Mouse (Mus musculus): ENCODE data around the gene Urod.

The Urod gene

GRCm38 (mm10) chr4:116999513-117000154, 5.4 kb upstream of the Urod start:
- in situ Hi-C loops (cut with MboI; ENCODE audit: unreplicated experiment in 2 of 2), result loop anchor here (5.0 to 25.0 kb wide), 5 partner anchors 143 to 862 kb away; partner anchors contain the start of genes Ccdc163 (in 1 of the 2) and Mmachc (in 1 of the 2)

- in situ Hi-C loops (cut with MboI; ENCODE audit: unreplicated experiment in 2 of 2), result loop anchor here (5.0 to 25.0 kb wide), 5 partner anchors 147 to 858 kb away; partner anchors contain the start of genes Ccdc163 (in 1 of the 2) and Mmachc (in 1 of the 2)
These were observed 1.6 kb upstream of the Urod start for GRCm38 (mm10) chr4:116995798-116996135.

GRCm38 (mm10) chr4:116995131-116995797, 1.1 kb upstream of the Urod start, which contains the start of gene Hectd3:
TSS of gene Hectd3 (plus strand) at chr4:116995317.
- in situ Hi-C loops (cut with MboI; ENCODE audit: unreplicated experiment in 2 of 2), result loop anchor here (5.0 to 25.0 kb wide), 5 partner anchors 147 to 858 kb away; partner anchors contain the start of genes Ccdc163 (in 1 of the 2) and Mmachc (in 1 of the 2)

GRCm38 (mm10) chr4:116991366-116991765, 2.8 kb downstream of the Urod start:
- in situ Hi-C loops (cut with MboI; ENCODE audit: unreplicated experiment in 2 of 2), result loop anchor here (5.0 to 25.0 kb wide), 8 partner anchors 146 to 854 kb away; partner anchors contain the start of genes Ccdc163 (in 1 of the 2) and Mmachc (in 1 of the 2)

- in situ Hi-C loops (cut with MboI; ENCODE audit: unreplicated experiment in 2 of 2), result loop anchor here (5.0 to 25.0 kb wide), 8 partner anchors 148 to 852 kb away; partner anchors contain the start of genes Ccdc163 (in 1 of the 2) and Mmachc (in 1 of the 2)
These were observed 4.5 kb downstream of the Urod start for GRCm38 (mm10) chr4:116989731-116990130.

GRCm38 (mm10) chr4:116987122-116987456, 7.1 kb downstream of the Urod start:
- in situ Hi-C loops (cut with MboI; ENCODE audit: unreplicated experiment in 2 of 2), result loop anchor here in 1 of 2 experiments (25.0 kb wide), 1 partner anchor 850 kb away; no protein-coding TSS in a partner anchor

GRCm38 (mm10) chr4:116986400-116987121, 7.7 kb downstream of the Urod start:
- in situ Hi-C loops (cut with MboI; ENCODE audit: unreplicated experiment in 2 of 2), result loop anchor here in 1 of 2 experiments (25.0 kb wide), 1 partner anchor 849 kb away; no protein-coding TSS in a partner anchor

- in situ Hi-C loops (cut with MboI; ENCODE audit: unreplicated experiment in 2 of 2), result loop anchor here in 1 of 2 experiments (25.0 kb wide), 1 partner anchor 848 kb away; no protein-coding TSS in a partner anchor
These were observed 8.5 kb downstream of the Urod start for GRCm38 (mm10) chr4:116985681-116986080.

- in situ Hi-C loops (cut with MboI; ENCODE audit: unreplicated experiment in 2 of 2), result loop anchor here in 1 of 2 experiments (25.0 kb wide), 1 partner anchor 839 kb away; no protein-coding TSS in a partner anchor
These were observed 17.7 kb downstream of the Urod start for GRCm38 (mm10) chr4:116976503-116976902.

- in situ Hi-C loops (cut with MboI; ENCODE audit: unreplicated experiment in 2 of 2), result no loop called here
These were observed 39.3 kb downstream of the Urod start for GRCm38 (mm10) chr4:116954951-116955350.

GRCm38 (mm10) chr4:116951642-116952041, 42.6 kb downstream of the Urod start:
- in situ Hi-C loops (cut with MboI; ENCODE audit: unreplicated experiment in 2 of 2), result no loop called here

GRCm38 (mm10) chr4:116944055-116944454, 50.2 kb downstream of the Urod start:
- in situ Hi-C loops (cut with MboI; ENCODE audit: unreplicated experiment in 2 of 2), result no loop called here

- in situ Hi-C loops (cut with MboI; ENCODE audit: unreplicated experiment in 2 of 2), result no loop called here
These were observed 51.5 kb downstream of the Urod start for GRCm38 (mm10) chr4:116942695-116943094.
